Mouse (Mus musculus): Measurements from ENCODE around the gene Axl.

- no peak for TF ChIP-seq CTCF (conservative IDR thresholded peaks at IDR 0.05; ENCODE audit: insufficient read depth, insufficient read length, low read depth, low read length)
- TF ChIP-seq POLR2A (IDR thresholded peaks at IDR 0.05; ENCODE audit: low read depth, low read length), result no peak
Measured at GRCm38 (mm10) chr7:25725886-25726285, 62.6 kb downstream of the Axl start.

Measured in kidney, adult 2 months (tissue).